Mouse (Mus musculus) hindbrain, postnatal 0 days (tissue): ENCODE measurements at regions not wholly inside any gene's neighbourhood (a gene's known extent, or its start where the extent isn't known, plus 50 kb on each side); places are given as distances from the start of the nearest gene placed in this dataset.

Experiments
- ATAC-seq: fragments of 200-750 bp; cut with Nextera tagmentation; 2 replicates; pipeline ENCODE4 v1.8.0; 2017; ENCODE audit warnings: mild to moderate bottlenecking, moderate TSS enrichment, moderate library complexity
- DNase-seq: peaks from one replicate; pipeline ENCODE4 v3.0.0-alpha.2; 2015; ENCODE audit warnings: low spot score
- H3K27ac ChIP-seq: fragments of 300-500 bp; sonication (generic); 2 replicates; pipeline ENCODE4 v1.5.1; 2014; ENCODE audit warnings: mild to moderate bottlenecking
- H3K27me3 ChIP-seq: fragments of 300-500 bp; sonication (generic); 2 replicates; pipeline ENCODE4 v1.6.1; 2014; ENCODE audit warnings: low read length, mixed read lengths; ENCODE audit not compliant: insufficient read depth
- H3K36me3 ChIP-seq: fragments of 300-500 bp; sonication (generic); 2 replicates; pipeline ENCODE4 v1.6.1; 2014; ENCODE audit warnings: low read length, mixed read lengths; ENCODE audit not compliant: insufficient read depth
- H3K4me1 ChIP-seq: fragments of 300-500 bp; sonication (generic); 2 replicates; pipeline ENCODE4 v1.6.1; 2014; ENCODE audit warnings: antibody characterized with exemption, low read length, mixed read lengths; ENCODE audit not compliant: insufficient read depth
- H3K4me2 ChIP-seq: fragments of 300-500 bp; sonication (generic); 2 replicates; pipeline ENCODE4 v1.6.1; 2014; ENCODE audit warnings: low read depth, mild to moderate bottlenecking, low read length, moderate library complexity, mixed read lengths
- H3K4me3 ChIP-seq: fragments of 300-500 bp; sonication (generic); 2 replicates; pipeline ENCODE4 v1.5.1; 2014; ENCODE audit warnings: low read length
- H3K9ac ChIP-seq: fragments of 300-500 bp; sonication (generic); replicated peaks from 2 replicates; pipeline ENCODE4 v1.6.1; 2014; ENCODE audit warnings: mild to moderate bottlenecking, low read length, moderate library complexity, mixed read lengths
- H3K9me3 ChIP-seq: fragments of 300-500 bp; sonication (generic); 2 replicates; pipeline ENCODE4 v1.6.1; 2016; ENCODE audit warnings: low read length, mixed read lengths
- CTCF ChIP-seq: IDR thresholded peaks from 2 replicates; pipeline ENCODE4 v1.5.1; 2016; ENCODE audit warnings: antibody characterized with exemption, control low read depth, low read depth
- WGBS: fragments of 180-500 bp; shearing (Covaris S2); extraction: QIAGEN DNeasy Blood & Tissue Kit; methylation state at CpG from one replicate; pipeline ENCODE4 v1.1.7; 2014; 5-methylcytosine and 5-hydroxymethylcytosine counted together

DNA sequence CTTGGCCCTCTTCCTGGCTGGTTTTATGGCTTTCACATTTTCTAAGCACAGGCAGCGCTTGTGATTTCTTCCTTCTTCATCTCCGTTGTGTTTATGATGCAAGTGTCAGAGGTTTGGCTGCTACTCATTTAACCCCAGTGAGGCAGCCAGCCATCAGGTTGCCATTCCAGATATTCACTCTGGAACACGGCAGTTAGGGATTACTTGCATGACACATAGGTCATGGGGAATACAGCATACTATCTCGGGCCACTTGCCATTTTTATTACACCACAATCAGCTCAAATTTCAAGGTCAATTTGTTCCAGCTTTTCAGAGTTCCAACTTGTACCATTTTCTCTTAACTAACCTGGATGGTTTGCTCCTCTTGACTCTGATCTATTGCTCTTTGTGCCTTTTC, 223.7 kb upstream of the Ccdc54 start:
- H3K4me2 ChIP-seq: no peak overlapping the region
- no peaks in the 10 kb centered on the region for H3K27me3 ChIP-seq
- H3K4me3 ChIP-seq: no peak overlapping the region
- DNase-seq (no peak), ATAC-seq (no peak)
- H3K4me1 ChIP-seq: no peaks in the 10 kb centered on the region
- WGBS: 66% methylated on average over 4 of the region's 4 CpGs
- no peak overlapping the region for H3K27ac ChIP-seq
- H3K9me3 ChIP-seq: no peaks in the 10 kb centered on the region
- H3K9ac ChIP-seq: no peak overlapping the region
- TF ChIP-seq CTCF: no peak
- no peaks in the 10 kb centered on the region for H3K36me3 ChIP-seq

DNA sequence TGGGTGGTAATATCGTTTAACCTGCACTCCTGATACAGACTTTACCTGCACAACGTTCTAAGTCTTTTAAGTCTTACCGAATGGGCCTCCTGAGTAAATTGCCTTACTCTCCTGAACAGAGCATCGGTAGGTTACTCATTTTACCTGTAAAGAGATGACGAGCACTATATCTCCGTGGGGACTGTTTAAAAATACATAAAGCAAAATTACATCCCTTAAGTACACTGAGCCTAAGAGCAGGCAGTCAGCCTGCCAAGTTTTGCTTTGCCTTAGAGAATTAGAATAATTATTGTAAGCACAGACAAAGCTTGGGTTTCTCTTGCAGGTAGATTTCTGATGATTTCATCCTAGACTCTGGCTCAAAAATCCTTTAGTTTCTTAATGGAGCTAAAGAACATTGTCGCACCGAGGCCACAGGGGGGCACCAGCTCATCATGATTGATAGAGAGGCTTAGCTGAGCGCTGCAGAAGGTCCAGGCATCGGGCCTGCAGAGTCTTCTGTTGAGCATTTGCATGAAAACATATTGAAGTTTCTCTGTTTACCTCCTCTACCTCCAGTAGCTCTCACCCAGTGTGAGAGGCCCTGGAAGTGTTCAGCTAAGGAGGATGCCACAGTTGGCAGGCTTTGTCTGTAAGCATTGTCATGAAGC, 208.3 kb upstream of the Ccdc54 start:
- Histone ChIP-seq H3K4me1 (no peaks in the 10 kb centered on the region), H3K36me3 (no peaks in the 10 kb centered on the region), H3K4me2 (no peak overlapping the region), H3K27ac (no peak overlapping the region), H3K4me3 (no peak overlapping the region), H3K27me3 (no peaks in the 10 kb centered on the region), H3K9ac (no peak overlapping the region), H3K9me3 (no peaks in the 10 kb centered on the region)
- DNase-seq (peak; percentile 90), ATAC-seq (peak; percentile 85)
- 44% methylated on average over 10 of the region's 10 CpGs for WGBS
- TF ChIP-seq CTCF: peak; percentile 80

DNA sequence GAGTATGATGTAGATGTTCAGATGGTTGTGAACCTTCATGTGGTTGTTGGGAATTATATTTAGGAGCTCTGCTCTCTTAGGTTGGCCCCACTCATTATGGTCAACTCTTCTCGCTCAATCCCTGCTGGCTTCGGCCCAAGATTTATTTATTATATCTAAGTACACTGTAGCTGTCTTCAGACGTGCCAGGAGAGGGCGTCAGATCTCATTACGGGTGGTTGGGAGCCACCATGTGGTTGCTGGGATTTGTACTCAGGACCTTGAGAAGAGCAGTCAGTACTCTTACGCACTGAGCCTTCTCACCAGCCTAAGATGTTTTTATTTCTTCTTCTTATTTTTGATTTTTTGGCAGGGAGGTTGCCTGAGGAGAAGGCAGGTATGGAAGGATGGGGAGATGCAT, 207.1 kb upstream of the Ccdc54 start:
- H3K4me3 ChIP-seq: no peak overlapping the region
- DNase-seq (no peak), ATAC-seq (no peak)
- H3K27ac ChIP-seq: no peak overlapping the region
- H3K9ac ChIP-seq: no peak overlapping the region
- H3K36me3 ChIP-seq: no peaks in the 10 kb centered on the region
- H3K27me3 ChIP-seq: no peaks in the 10 kb centered on the region
- no peak for TF ChIP-seq CTCF
- no peaks in the 10 kb centered on the region for H3K4me1 ChIP-seq
- no peak overlapping the region for H3K4me2 ChIP-seq
- H3K9me3 ChIP-seq: no peaks in the 10 kb centered on the region
- WGBS: 81% methylated on average over 6 of the region's 6 CpGs

DNA sequence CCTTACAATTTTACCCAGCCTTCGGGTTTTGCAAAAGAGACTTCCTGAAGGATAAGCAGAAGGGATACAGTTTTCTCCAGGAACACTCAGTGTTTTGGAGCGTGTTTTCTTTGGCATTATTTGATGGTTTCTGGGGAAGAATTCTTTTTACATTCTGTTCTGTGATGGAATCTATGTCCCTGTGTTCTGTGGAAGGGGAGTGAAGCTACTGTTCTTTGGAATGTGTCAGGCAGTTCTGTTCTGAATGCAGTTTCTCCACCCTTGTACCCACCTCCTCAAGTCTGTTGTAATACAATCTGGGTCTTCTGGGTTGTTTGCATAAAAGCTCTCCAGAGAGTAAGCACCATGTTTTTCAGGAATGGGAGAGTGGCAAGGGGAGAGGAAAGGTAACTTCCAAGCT, 202.0 kb upstream of the Ccdc54 start:
- Histone ChIP-seq H3K27ac (no peak overlapping the region), H3K4me3 (no peak overlapping the region), H3K9me3 (no peaks in the 10 kb centered on the region), H3K9ac (no peak overlapping the region), H3K36me3 (no peaks in the 10 kb centered on the region), H3K27me3 (no peaks in the 10 kb centered on the region), H3K4me1 (no peaks in the 10 kb centered on the region), H3K4me2 (no peak overlapping the region)
- WGBS: 85% methylated on average over 2 of the region's 2 CpGs
- no peak for TF ChIP-seq CTCF
- DNase-seq: no peak
- no peak for ATAC-seq

DNA sequence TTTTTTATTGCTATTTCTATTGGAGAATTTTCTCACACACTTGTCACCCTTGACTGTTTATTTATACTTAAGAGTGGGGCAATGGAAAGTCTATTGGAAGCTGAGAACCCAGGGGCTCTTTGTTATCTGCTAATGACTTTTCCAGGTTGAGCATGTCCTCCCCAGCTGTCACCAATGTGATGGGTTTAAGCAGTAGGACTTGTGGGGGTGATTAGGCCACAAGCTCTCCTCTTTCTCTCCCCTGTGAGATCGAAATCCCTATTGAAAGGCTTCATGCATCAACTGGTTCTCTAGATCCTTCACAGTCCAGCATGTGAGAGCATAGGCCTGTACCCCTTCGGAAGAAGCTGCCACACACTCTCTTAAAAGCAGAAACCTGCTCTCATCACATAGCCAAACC, 201.6 kb upstream of the Ccdc54 start:
- no peaks in the 10 kb centered on the region for H3K36me3 ChIP-seq
- no peaks in the 10 kb centered on the region for H3K27me3 ChIP-seq
- H3K4me2 ChIP-seq: no peak overlapping the region
- no peaks in the 10 kb centered on the region for H3K4me1 ChIP-seq
- DNase-seq (no peak), ATAC-seq (no peak)
- no peak overlapping the region for H3K9ac ChIP-seq
- H3K4me3 ChIP-seq: no peak overlapping the region
- WGBS: 62% methylated on average over 2 of the region's 2 CpGs
- no peak overlapping the region for H3K27ac ChIP-seq
- TF ChIP-seq CTCF: no peak
- H3K9me3 ChIP-seq: no peaks in the 10 kb centered on the region

DNA sequence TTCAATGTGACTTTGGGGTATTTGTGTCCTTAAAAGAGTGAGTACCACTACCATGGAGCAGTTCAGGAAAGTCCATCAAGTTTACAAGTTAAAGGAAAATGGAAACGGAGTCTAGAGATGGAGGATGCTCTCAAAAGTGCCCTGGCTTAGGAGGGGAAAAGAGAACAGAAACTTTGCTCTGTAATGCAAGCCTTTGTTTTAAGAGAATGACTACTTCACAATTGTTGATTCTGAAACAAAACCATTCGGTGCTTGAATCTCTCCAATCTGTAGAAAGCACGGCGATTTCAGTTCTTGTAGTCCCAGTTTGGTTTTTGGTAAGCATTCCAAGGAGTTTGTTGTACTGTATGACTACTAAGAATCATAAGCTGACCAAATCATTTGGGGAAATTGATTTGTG, 197.7 kb upstream of the Ccdc54 start:
- no peak for TF ChIP-seq CTCF
- Histone ChIP-seq H3K4me2 (no peak overlapping the region), H3K27me3 (no peaks in the 10 kb centered on the region), H3K27ac (no peak overlapping the region), H3K4me3 (no peak overlapping the region), H3K9ac (no peak overlapping the region), H3K9me3 (no peaks in the 10 kb centered on the region), H3K36me3 (no peaks in the 10 kb centered on the region), H3K4me1 (no peaks in the 10 kb centered on the region; the same call in 1 of the 2 replicates)
- no peak for DNase-seq
- 91% methylated on average over 4 of the region's 4 CpGs for WGBS
- ATAC-seq: no peak

DNA sequence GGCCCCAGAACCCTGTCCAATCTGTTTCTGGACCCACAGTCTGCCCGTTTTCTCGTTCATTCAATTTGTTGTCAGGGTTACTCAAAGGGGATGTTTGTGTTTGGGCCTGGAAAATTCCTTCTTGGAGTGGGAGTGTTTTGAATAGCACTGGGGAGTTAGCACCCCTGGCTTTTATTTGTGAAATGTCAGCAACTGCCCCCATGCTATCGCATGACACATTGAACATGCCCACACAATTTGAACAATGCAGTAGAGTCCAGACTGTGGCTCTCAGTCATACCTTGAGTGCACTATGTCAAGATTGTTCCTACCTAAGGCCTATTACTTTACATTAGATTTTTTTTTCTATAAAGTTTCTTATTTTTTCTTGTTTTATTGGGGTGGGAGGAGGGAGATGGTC, 195.2 kb upstream of the Ccdc54 start:
- ATAC-seq (no peak), DNase-seq (no peak)
- Histone ChIP-seq H3K27ac (no peak overlapping the region), H3K4me3 (no peak overlapping the region), H3K9me3 (no peaks in the 10 kb centered on the region), H3K9ac (no peak overlapping the region), H3K4me1 (no peaks in the 10 kb centered on the region; the same call in 1 of the 2 replicates), H3K36me3 (no peaks in the 10 kb centered on the region), H3K4me2 (no peak overlapping the region), H3K27me3 (no peaks in the 10 kb centered on the region)
- 56% methylated on average over 3 of the region's 3 CpGs for WGBS
- TF ChIP-seq CTCF: no peak
